Mouse (Mus musculus): ENCODE data around the gene Rassf3.

GRCm38 (mm10) chr10:121461404-121462161 is 14.6 kb downstream of the Rassf3 start:
- TF ChIP-seq CTCF (conservative IDR thresholded peaks at IDR 0.05 in 1 of 2, IDR thresholded peaks at IDR 0.05 in 1 of 2; ENCODE audit: low read depth in 2 of 2, low read length in 2 of 2) (no peak), HCFC1 (IDR thresholded peaks at IDR 0.05; ENCODE audit: low read depth, low read length) (no peak), SMC3 (IDR thresholded peaks at IDR 0.05; ENCODE audit: low read depth, low read length) (no peak), USF1 (IDR thresholded peaks at IDR 0.05; ENCODE audit: low read depth, low read length) (no peak), KAT2A (IDR thresholded peaks at IDR 0.05; ENCODE audit: insufficient replicate concordance, low read length) (no peak), MAX (IDR thresholded peaks at IDR 0.05; ENCODE audit: low read length) (no peak), TCF12 (IDR thresholded peaks at IDR 0.05; ENCODE audit: low read depth, low read length) (no peak), POLR2A (IDR thresholded peaks at IDR 0.05; ENCODE audit: low read depth, low read length) (no peak), RCOR1 (conservative IDR thresholded peaks at IDR 0.05; ENCODE audit: low read depth, low read length) (no peak), TBP (conservative IDR thresholded peaks at IDR 0.05; ENCODE audit: low read depth, low read length) (no peak), IRF4 (IDR thresholded peaks at IDR 0.05; ENCODE audit: low read depth, low read length) (no peak), ZNF384 (IDR thresholded peaks at IDR 0.05; ENCODE audit: low read depth, low read length) (no peak), EP300 (IDR thresholded peaks at IDR 0.05; ENCODE audit: low read length) (no peak), JUND (conservative IDR thresholded peaks at IDR 0.05; ENCODE audit: low read depth, low read length) (no peak)

Data from CH12.LX (cell line).